In the genomic region with DNA sequence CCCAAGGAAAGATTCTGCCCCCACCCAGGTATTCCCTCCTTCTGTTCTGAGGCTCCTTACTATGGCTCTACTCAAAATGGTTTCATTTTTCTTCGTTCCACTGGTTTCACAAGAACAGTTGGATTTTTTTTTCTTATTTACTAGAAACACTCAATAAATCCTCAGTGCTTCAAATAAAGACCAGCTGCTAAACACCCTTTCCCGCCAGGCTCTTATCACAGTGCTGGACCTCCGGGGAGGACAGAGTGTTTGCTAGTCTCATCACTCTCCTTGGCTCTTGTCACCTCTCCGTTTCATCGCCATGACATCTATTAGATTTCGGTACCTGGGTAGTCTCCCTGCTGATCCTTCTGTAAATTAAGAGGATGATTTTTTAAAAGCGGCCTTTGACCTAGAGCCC, we compare ENCODE assay signal across 12 mouse cellular contexts.
"Had no signal": no experiment of that assay in that cellular context is flagged by ENCODE, and none has a peak within 500 bp of the region (broad histone marks: within the 10 kb centered on the region; RNA-seq: fewer than 3 reads in every experiment).

No protein-coding gene starts in this region.

- H3K9me3 ChIP-seq: limb, embryonic 13.5 days; liver, embryonic 15.5 days; midbrain, embryonic 12.5 days; stomach, embryonic 15.5 days had no signal

- H3K4me3 ChIP-seq: limb, embryonic 13.5 days; liver, embryonic 15.5 days; midbrain, embryonic 12.5 days; stomach, embryonic 15.5 days had no signal

- H3K9ac ChIP-seq: limb, embryonic 13.5 days; liver, embryonic 15.5 days; midbrain, embryonic 12.5 days; stomach, embryonic 15.5 days had no signal

- H3K4me2 ChIP-seq: limb, embryonic 13.5 days; liver, embryonic 11.5 days; liver, embryonic 15.5 days; midbrain, embryonic 12.5 days; stomach, embryonic 15.5 days had no signal

- H3K36me3 ChIP-seq: limb, embryonic 13.5 days; liver, embryonic 15.5 days; midbrain, embryonic 12.5 days; stomach, embryonic 15.5 days had no signal

- H3K4me1 ChIP-seq: limb, embryonic 13.5 days; liver, embryonic 15.5 days; stomach, embryonic 15.5 days had no signal

- ATAC-seq: hindbrain, postnatal 0 days had no signal

- H3K27ac ChIP-seq: hindbrain, postnatal 0 days; limb, embryonic 13.5 days; liver, embryonic 15.5 days; midbrain, embryonic 12.5 days; stomach, embryonic 15.5 days had no signal

- DNase-seq: kidney, adult 11 months; kidney, postnatal 14 days; layer of hippocampus, adult 9-11 months; right cerebral cortex, postnatal 14 days; thymus, adult 2 months; thymus, postnatal 25 days had no signal

- H3K27me3 ChIP-seq: limb, embryonic 13.5 days; liver, embryonic 15.5 days; midbrain, embryonic 12.5 days; stomach, embryonic 15.5 days had no signal
